ENCODE assay signal across 23 mouse cellular contexts in the genomic region with DNA sequence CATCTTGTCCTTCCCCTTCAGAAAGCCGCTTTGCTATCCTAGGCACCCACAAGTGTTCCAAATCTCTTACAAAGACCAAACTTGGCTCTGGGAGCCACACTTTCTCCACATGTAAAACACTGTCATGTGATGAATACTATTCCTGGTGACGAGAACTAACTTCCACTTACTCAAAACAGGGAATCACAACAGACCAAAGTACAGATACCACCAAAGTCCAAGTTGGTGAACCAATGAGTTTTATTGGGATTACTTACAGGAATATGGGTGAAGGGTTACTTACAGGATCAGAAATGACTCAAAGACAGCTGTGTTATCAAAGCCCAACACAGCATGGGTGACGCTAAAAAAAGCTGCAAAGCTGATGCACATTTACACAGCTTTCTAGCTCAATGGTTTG.
"Had no signal": no experiment of that assay in that cellular context is flagged by ENCODE, and none has a peak within 500 bp of the region (broad histone marks: within the 10 kb centered on the region; RNA-seq: fewer than 3 reads in every experiment).

No protein-coding gene starts in this region.

- H3K4me1 ChIP-seq: liver, embryonic 15.5 days; neural tube, embryonic 12.5 days; neural tube, embryonic 15.5 days had no signal

- H3K4me2 ChIP-seq: liver, embryonic 11.5 days; liver, embryonic 15.5 days; lung, embryonic 15.5 days; neural tube, embryonic 12.5 days; neural tube, embryonic 15.5 days had no signal

- H3K27me3 ChIP-seq: liver, embryonic 15.5 days; lung, embryonic 15.5 days; megakaryocyte, embryonic 14.5 days; neural tube, embryonic 12.5 days; neural tube, embryonic 15.5 days had no signal

- H3K4me3 ChIP-seq: left cerebral cortex, adult 2 months; liver, embryonic 15.5 days; lung, embryonic 15.5 days; megakaryocyte, embryonic 14.5 days; midbrain, embryonic 10.5 days; neural tube, embryonic 12.5 days; neural tube, embryonic 15.5 days had no signal

- H3K9me3 ChIP-seq: liver, embryonic 15.5 days; lung, embryonic 15.5 days; midbrain, embryonic 10.5 days; neural tube, embryonic 12.5 days; neural tube, embryonic 15.5 days had no signal

- H3K9ac ChIP-seq: liver, embryonic 15.5 days; lung, embryonic 15.5 days; neural tube, embryonic 12.5 days; neural tube, embryonic 15.5 days had no signal

- DNase-seq: layer of hippocampus, postnatal 36 days; lung, adult 18-20 months; lung, postnatal 10 days; lung, postnatal 36 days; midbrain, embryonic 14.5 days; right cerebral cortex, adult 18-20 months; right cerebral cortex, postnatal 14 days; right cerebral cortex, postnatal 4 days; thymus, adult 2 months; thymus, postnatal 14 days; thymus, postnatal 4 days had no signal

- ATAC-seq: hindbrain, embryonic 16.5 days; inflammation-experienced regulatory T-cells, adult 6 months had no signal

- H3K36me3 ChIP-seq: liver, embryonic 15.5 days; lung, embryonic 15.5 days; midbrain, embryonic 10.5 days; neural tube, embryonic 12.5 days; neural tube, embryonic 15.5 days had no signal

- H3K27ac ChIP-seq: kidney, postnatal 0 days; left cerebral cortex, adult 2 months; liver, embryonic 15.5 days; lung, embryonic 15.5 days; midbrain, embryonic 10.5 days; neural tube, embryonic 12.5 days; neural tube, embryonic 15.5 days; stomach, postnatal 0 days had no signal
